Mouse (Mus musculus): ENCODE data around the gene Tnip1.

DNA sequence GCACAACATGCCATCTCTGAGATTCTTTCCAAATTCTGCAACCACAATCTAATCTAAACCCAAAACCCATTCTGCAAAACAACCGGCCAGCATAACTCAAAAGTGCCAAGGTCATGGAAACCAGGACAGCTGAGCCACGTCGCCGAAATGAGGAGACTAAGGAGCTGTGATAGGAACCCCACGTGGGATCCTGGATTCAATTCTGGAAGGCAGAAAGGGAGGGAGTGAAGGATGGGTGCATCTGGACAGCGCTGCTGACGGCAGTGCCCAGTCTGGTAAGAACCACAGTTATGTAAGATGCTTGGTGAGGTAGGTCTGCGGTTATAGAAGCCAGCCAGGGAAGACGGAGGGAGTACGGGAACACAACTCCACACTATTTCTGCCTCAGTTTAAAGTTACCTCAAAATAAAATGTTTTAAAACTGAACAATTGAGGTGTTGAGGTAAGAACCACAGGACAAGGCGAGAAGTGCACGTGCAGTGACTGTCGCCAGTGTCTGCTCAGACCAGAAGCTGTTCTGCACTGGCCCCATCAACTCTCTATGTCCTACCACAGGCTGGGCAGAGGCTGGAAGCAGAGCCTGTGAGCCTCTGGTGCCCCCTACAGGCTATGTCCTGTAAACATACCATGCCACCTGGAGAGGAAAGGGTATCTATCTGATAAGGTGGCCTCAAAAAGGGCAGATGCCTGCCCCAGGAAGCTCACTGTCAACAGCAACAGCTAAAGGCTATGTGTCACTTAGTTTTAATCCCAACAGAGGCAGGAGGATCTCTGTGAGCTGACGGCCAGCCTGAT is 35.2 kb downstream of the Tnip1 start:
- peak; percentile 81; the same call in 1 of the 2 replicates for TF ChIP-seq CTCF (IDR thresholded peaks at IDR 0.05; ENCODE audit: extremely low read depth, insufficient read length, insufficient replicate concordance, low read depth, low read length)
- no peak for TF ChIP-seq POLR2A (IDR thresholded peaks at IDR 0.05; ENCODE audit: low read depth, low read length)
